Mouse (Mus musculus) left cerebral cortex, adult 18-20 months (tissue): ENCODE measurements around the gene Olfr1208. TPM values are rescaled to one million over a fixed set of nuclear protein-coding genes. Genes with fewer than 3 reads are reported as not detected.

ENCODE experiments used
- DNase-seq, 2 experiments: peaks; one replicate each; pipeline ENCODE4 v3.0.0; 2021 to 2022; ENCODE audit warnings: low spot score in 2 of 2, mixed read lengths in 1 of 2
- long read RNA-seq, 2 experiments: library from polyadenylated mRNA; stranded (forward); transcript quantifications; one replicate each; pipeline ENCODE4 v2.0.0; 2021
- total RNA-seq, 2 experiments: library from RNA; stranded (reverse); gene quantifications; 2 replicates each; pipeline ENCODE4 v1.2.3; 2021

Gene Olfr1208
- not detected for total RNA-seq
- long read RNA-seq, experiment 1: 0 reads
- long read RNA-seq, experiment 2: 0 reads

GRCm38 (mm10) chr2:88902211-88902610, at the start of gene Olfr1208:
Olfr1208 (minus strand) TSS chr2:88902311.
- no peak for DNase-seq

GRCm38 (mm10) chr2:88938011-88938410, 35.9 kb upstream of the Olfr1208 start, which contains the start of gene Olfr1211:
Olfr1211 (minus strand) TSS chr2:88938111.
- no peak for DNase-seq

GRCm38 (mm10) chr2:88915057-88915456, 12.9 kb upstream of the Olfr1208 start, which contains the start of gene Olfr1209:
Olfr1209 (minus strand) TSS chr2:88915157.
- DNase-seq: no peak

- no peak for DNase-seq
These were observed 39.2 kb downstream of the Olfr1208 start, which contains the start of gene Olfr1206 for GRCm38 (mm10) chr2:88862931-88863330. Olfr1206 (plus strand) TSS chr2:88863231.

GRCm38 (mm10) chr2:88848992-88849391, 53.1 kb downstream of the Olfr1208 start, which contains the start of gene Olfr1204:
Olfr1204 (plus strand) TSS chr2:88849292.
- no peak for DNase-seq

Other genes starting within 250 kb of the Olfr1208 start
- gene Olfr1193, start 226.7 kb downstream of the Olfr1208 start, total RNA-seq: not detected
- not detected for gene Olfr1195, start 213.1 kb downstream of the Olfr1208 start, total RNA-seq
- gene Olfr1196, start 197.7 kb downstream of the Olfr1208 start, total RNA-seq: not detected
- not detected for gene Olfr1197, start 169.9 kb downstream of the Olfr1208 start, total RNA-seq
- gene Olfr1198, start 150.9 kb downstream of the Olfr1208 start, total RNA-seq: not detected
- gene Olfr1199, start 141.8 kb downstream of the Olfr1208 start, total RNA-seq: not detected
- gene Olfr1200, start 131.8 kb downstream of the Olfr1208 start, total RNA-seq: not detected
- gene Olfr1201, start 109.3 kb downstream of the Olfr1208 start, total RNA-seq: not detected
- not detected for gene Olfr1202, start 87.8 kb downstream of the Olfr1208 start, total RNA-seq
- gene Olfr1205, start 72.6 kb downstream of the Olfr1208 start, total RNA-seq: not detected
- gene Olfr1204, start 53.0 kb downstream of the Olfr1208 start, total RNA-seq: not detected
- gene Olfr1206, start 39.1 kb downstream of the Olfr1208 start, total RNA-seq: not detected
- not detected for gene Olfr1209, start 12.8 kb upstream of the Olfr1208 start, total RNA-seq
- not detected for gene Olfr1211, start 35.8 kb upstream of the Olfr1208 start, total RNA-seq
- gene Olfr1212, start 51.7 kb upstream of the Olfr1208 start, total RNA-seq: not detected
- not detected for gene Gm13762, start 78.0 kb upstream of the Olfr1208 start, total RNA-seq
- not detected for gene Olfr1214, start 90.3 kb upstream of the Olfr1208 start, total RNA-seq
- gene Olfr1215, start 104.7 kb upstream of the Olfr1208 start, total RNA-seq: not detected
- gene Olfr1216, start 116.0 kb upstream of the Olfr1208 start, total RNA-seq: not detected
- not detected for gene Olfr1217, start 129.8 kb upstream of the Olfr1208 start, total RNA-seq
- gene Olfr1218, start 158.9 kb upstream of the Olfr1208 start, total RNA-seq: not detected
- gene Olfr1219, start 181.2 kb upstream of the Olfr1208 start, total RNA-seq: not detected
- gene Olfr1220, start 204.5 kb upstream of the Olfr1208 start, total RNA-seq: not detected
- gene Olfr1221, start 215.0 kb upstream of the Olfr1208 start, total RNA-seq: not detected
- gene Olfr1222, start 230.7 kb upstream of the Olfr1208 start, total RNA-seq: not detected
- gene Olfr1223, start 249.2 kb upstream of the Olfr1208 start, total RNA-seq: not detected